Mouse (Mus musculus) hindbrain, postnatal 0 days (tissue): ENCODE results near the gene Disp1. TPM values are rescaled to one million over a fixed set of nuclear protein-coding genes. Genes with fewer than 3 reads are reported as not detected.

Source experiments
- ATAC-seq: fragments of 200-750 bp; cut with Nextera tagmentation; 2 replicates; pipeline ENCODE4 v1.8.0; 2017; ENCODE audit warnings: mild to moderate bottlenecking, moderate TSS enrichment, moderate library complexity
- DNase-seq: peaks from one replicate; pipeline ENCODE4 v3.0.0-alpha.2; 2015; ENCODE audit warnings: low spot score
- H3K27ac ChIP-seq: fragments of 300-500 bp; sonication (generic); 2 replicates; pipeline ENCODE4 v1.5.1; 2014; ENCODE audit warnings: mild to moderate bottlenecking
- H3K27me3 ChIP-seq: fragments of 300-500 bp; sonication (generic); 2 replicates; pipeline ENCODE4 v1.6.1; 2014; ENCODE audit warnings: low read length, mixed read lengths; ENCODE audit not compliant: insufficient read depth
- H3K36me3 ChIP-seq: fragments of 300-500 bp; sonication (generic); 2 replicates; pipeline ENCODE4 v1.6.1; 2014; ENCODE audit warnings: low read length, mixed read lengths; ENCODE audit not compliant: insufficient read depth
- H3K4me1 ChIP-seq: fragments of 300-500 bp; sonication (generic); 2 replicates; pipeline ENCODE4 v1.6.1; 2014; ENCODE audit warnings: antibody characterized with exemption, low read length, mixed read lengths; ENCODE audit not compliant: insufficient read depth
- H3K4me2 ChIP-seq: fragments of 300-500 bp; sonication (generic); 2 replicates; pipeline ENCODE4 v1.6.1; 2014; ENCODE audit warnings: low read depth, mild to moderate bottlenecking, low read length, moderate library complexity, mixed read lengths
- H3K4me3 ChIP-seq: fragments of 300-500 bp; sonication (generic); 2 replicates; pipeline ENCODE4 v1.5.1; 2014; ENCODE audit warnings: low read length
- H3K9ac ChIP-seq: fragments of 300-500 bp; sonication (generic); replicated peaks from 2 replicates; pipeline ENCODE4 v1.6.1; 2014; ENCODE audit warnings: mild to moderate bottlenecking, low read length, moderate library complexity, mixed read lengths
- H3K9me3 ChIP-seq: fragments of 300-500 bp; sonication (generic); 2 replicates; pipeline ENCODE4 v1.6.1; 2016; ENCODE audit warnings: low read length, mixed read lengths
- CTCF ChIP-seq: IDR thresholded peaks from 2 replicates; pipeline ENCODE4 v1.5.1; 2016; ENCODE audit warnings: antibody characterized with exemption, control low read depth, low read depth
- WGBS: fragments of 180-500 bp; shearing (Covaris S2); extraction: QIAGEN DNeasy Blood & Tissue Kit; methylation state at CpG from one replicate; pipeline ENCODE4 v1.1.7; 2014; 5-methylcytosine and 5-hydroxymethylcytosine counted together
- polyA plus RNA-seq: library from polyadenylated mRNA; unstranded; fragments of >200 nt; fragmentation: Nextera tagmentation; extraction: Ambion mirVana; gene quantifications from 2 replicates; pipeline ENCODE4 v1.2.1, GENCODE M21; 2015
- total RNA-seq: library from RNA; depleted of rRNA; stranded (reverse); fragments of >200 nt; gene quantifications from 2 replicates; pipeline ENCODE4 v1.2.3, GENCODE M21; 2014

Gene Disp1
- total and polyA plus RNA-seq, 2 experiments from 2014 or later, result 7.4 to 8.2 TPM

DNA sequence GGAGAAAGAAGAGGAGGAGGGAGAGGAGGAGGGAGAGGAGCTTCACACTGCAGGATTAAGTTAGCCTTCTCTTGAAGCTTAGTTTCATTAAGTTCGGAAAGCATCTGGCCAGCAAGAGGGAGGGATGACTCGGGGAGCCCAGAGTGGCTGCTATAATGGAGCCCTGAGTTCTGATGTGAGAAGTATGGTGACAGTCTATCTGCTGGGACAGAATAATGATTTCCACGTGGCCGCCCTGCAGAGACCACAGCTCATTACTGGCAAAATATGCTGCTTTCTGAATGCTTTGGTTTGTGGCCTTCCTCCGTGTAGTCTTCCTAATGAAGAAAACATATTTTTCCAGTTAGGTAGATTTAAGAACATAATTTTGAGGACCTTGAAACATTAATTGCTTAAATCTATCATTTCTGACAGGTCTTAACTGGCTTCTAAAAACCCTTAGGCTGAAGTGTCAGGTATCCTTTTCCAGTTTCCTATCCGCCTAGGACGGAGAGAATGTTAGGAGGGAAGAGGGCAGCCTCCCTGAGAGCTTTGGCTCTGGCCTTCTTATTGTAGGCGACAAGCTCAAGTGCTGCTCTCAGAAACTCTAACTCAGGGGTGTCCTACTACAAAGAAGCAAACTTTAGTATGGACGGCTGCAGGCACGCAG is 32.2 kb downstream of the Disp1 start:
- no peak for TF ChIP-seq CTCF
- no peaks in the 10 kb centered on the region for H3K9me3 ChIP-seq
- H3K27me3 ChIP-seq, result no peaks in the 10 kb centered on the region
- ATAC-seq (no peak), DNase-seq (no peak)
- H3K9ac ChIP-seq, result no peak overlapping the region
- no peak overlapping the region for H3K27ac ChIP-seq
- H3K36me3 ChIP-seq, result no peaks in the 10 kb centered on the region
- no peak overlapping the region for H3K4me3 ChIP-seq
- no peaks in the 10 kb centered on the region for H3K4me1 ChIP-seq
- 66% methylated on average over 10 of the region's 10 CpGs for WGBS
- H3K4me2 ChIP-seq, result no peak overlapping the region

DNA sequence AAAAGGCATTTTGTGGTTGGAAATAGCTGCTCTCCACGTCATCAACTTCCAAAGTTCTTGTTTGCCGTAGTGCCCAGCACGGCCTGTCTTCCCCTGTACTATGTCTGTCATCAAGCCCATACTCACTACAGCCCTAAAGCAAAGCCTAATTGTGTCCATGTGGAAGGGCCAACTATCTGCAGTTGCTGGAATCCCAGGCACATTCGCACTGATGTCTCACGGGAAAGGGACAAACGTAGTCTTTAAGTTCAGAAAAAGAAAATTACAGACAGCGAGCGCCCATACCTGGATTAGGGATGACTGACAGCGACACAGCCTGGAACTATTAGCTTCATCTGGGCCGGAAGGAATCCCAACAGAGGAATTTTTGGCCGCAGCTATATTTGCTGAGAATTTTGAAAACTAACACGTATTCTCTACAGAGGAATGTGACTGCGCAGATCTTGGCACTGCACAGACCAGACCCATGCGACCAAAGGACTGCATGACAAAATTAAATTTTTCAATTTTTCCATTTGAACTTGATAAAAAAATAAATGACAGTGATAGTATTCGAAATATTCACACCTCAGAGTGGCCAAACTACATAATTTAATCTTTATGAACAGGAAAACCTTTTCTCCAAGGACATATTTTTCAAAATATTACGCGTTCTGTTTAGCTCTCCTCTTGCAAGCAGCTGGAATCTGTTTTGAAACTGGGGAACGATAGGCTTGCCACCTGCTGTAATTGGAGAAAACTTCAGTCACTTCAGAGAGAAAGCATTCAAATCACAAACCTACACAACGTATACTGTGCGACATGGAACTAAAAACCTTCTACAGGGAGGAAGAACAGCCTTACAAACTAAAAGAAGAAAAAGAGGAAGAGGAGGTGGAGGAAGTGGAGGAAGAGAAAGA is 33.0 kb downstream of the Disp1 start:
- Histone ChIP-seq H3K4me1 (no peaks in the 10 kb centered on the region), H3K36me3 (no peaks in the 10 kb centered on the region), H3K9me3 (no peaks in the 10 kb centered on the region), H3K4me3 (no peak overlapping the region), H3K9ac (no peak overlapping the region), H3K27ac (no peak overlapping the region), H3K27me3 (no peaks in the 10 kb centered on the region), H3K4me2 (no peak overlapping the region)
- 83% methylated on average over 20 of the region's 20 CpGs for WGBS
- no peak for TF ChIP-seq CTCF
- no peak for DNase-seq
- ATAC-seq, result no peak

DNA sequence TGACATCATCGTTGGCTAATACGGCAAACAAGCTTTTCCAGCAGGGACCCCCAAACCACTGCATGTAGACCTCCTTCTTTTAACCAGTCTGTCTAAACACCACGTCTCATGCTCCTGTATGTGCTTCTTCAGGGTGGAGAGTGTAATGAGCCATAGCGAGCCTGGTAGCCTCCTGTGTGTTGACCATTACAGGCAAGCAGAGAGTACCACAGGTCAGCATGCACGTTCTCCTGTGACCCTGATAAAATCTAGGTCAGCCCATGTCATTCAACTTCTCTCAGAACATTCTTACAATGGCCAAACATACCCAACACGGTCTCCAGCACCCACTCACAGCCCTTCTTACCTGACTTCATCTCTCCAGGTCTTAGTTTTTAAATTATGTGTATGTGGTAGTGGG is 35.8 kb downstream of the Disp1 start:
- 85% methylated on average over 6 of the region's 6 CpGs for WGBS
- TF ChIP-seq CTCF, result no peak
- H3K4me2 ChIP-seq, result no peak overlapping the region

DNA sequence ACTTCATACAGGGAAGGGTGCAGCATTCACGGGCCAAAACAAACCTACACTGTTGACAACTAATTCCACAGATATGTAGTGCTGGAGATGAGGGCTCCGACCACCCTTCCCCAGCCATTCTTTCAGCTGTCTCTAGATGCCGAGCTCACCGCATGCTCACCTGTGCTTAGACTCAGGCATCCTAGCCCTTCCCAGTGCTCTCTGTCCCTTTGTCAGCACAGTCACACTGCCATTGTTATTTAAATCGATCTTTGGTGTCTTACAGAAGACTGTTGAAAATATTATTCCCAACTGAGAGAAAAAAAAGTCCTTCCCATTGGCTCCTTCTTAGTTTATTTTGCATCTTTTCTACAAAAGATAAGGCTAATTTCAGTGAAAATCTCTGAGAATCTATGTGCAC is 36.6 kb downstream of the Disp1 start:
- Histone ChIP-seq H3K4me1 (no peaks in the 10 kb centered on the region), H3K36me3 (no peaks in the 10 kb centered on the region), H3K27ac (no peak overlapping the region), H3K9me3 (no peaks in the 10 kb centered on the region), H3K4me3 (no peak overlapping the region), H3K4me2 (no peak overlapping the region), H3K9ac (no peak overlapping the region), H3K27me3 (no peaks in the 10 kb centered on the region)
- no peak for TF ChIP-seq CTCF
- 69% methylated on average over 5 of the region's 5 CpGs for WGBS
- DNase-seq (no peak), ATAC-seq (no peak)

More for the DNA sequence above, 35.8 kb downstream of the Disp1 start:
- no peak overlapping the region for H3K4me3 ChIP-seq
- ATAC-seq, result no peak
- DNase-seq, result no peak
- H3K4me1 ChIP-seq, result no peaks in the 10 kb centered on the region
- H3K9ac ChIP-seq, result no peak overlapping the region
- H3K9me3 ChIP-seq, result no peaks in the 10 kb centered on the region
- H3K36me3 ChIP-seq, result no peaks in the 10 kb centered on the region
- H3K27me3 ChIP-seq, result no peaks in the 10 kb centered on the region
- no peak overlapping the region for H3K27ac ChIP-seq

DNA sequence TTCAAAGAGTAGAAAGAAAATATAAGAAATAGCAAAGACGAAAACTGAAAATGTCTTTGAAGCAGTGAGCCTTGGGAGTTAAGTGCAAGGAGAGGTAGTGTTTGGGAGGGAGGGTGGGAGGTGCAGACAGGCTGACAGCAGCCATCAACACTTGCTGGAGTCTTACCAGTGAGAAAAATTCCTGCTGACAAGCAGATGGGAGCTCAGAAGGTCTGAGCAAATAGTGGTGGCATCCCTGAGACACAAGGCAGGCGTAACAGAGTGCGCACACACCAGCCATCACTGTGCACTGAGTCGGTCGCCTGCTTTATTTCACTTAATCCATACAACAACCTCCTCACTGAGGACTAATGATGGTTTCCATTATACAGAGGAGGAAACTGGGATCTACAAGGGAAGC is 37.8 kb downstream of the Disp1 start:
- DNase-seq (no peak), ATAC-seq (no peak)
- no peak overlapping the region for H3K9ac ChIP-seq
- H3K4me1 ChIP-seq, result no peaks in the 10 kb centered on the region
- no peaks in the 10 kb centered on the region for H3K36me3 ChIP-seq
- H3K4me3 ChIP-seq, result no peak overlapping the region
- WGBS, result 66% methylated on average over 5 of the region's 5 CpGs
- H3K9me3 ChIP-seq, result no peaks in the 10 kb centered on the region
- no peak overlapping the region for H3K27ac ChIP-seq
- no peak for TF ChIP-seq CTCF
- no peak overlapping the region for H3K4me2 ChIP-seq
- H3K27me3 ChIP-seq, result no peaks in the 10 kb centered on the region

DNA sequence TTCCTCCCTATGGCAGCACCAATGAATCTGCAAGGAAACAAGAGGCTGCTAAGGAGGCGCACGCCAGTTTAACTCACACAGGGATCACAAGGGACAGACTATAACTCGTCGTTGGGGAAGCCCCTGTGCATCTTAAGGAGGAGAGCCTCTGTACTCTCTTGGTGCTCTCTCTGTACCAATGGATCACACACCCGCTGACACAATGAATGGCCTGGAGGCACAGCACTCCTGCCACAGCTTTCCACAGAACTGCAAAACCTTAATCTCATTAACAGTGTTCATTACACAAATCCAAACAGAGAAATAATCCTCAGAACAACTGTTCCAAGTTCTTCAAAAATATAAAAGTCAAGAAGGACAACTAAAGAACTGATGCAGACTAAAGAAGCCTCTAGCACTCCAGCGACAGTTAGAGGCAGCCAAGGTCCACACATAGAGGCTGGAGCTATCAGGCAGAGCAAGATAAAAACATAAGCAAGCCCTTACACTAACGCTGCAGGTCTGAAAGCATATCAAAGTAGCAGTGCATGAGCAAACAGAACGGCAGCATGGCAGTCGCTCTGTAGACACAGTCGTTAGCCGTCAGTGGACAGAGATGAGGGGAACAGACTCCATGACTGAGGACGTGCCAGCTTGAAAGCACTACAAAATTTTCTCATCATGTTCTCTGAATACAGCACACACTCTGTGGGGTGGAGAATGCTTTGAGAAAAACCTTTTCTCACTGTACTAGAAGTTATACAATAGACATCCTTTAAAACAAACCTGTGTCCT is 38.5 kb downstream of the Disp1 start:
- Histone ChIP-seq H3K9ac (no peak overlapping the region), H3K4me1 (no peaks in the 10 kb centered on the region), H3K4me3 (no peak overlapping the region), H3K9me3 (no peaks in the 10 kb centered on the region), H3K27me3 (no peaks in the 10 kb centered on the region), H3K27ac (peak overlapping the region; percentile 32; the same call in 1 of the 2 replicates), H3K4me2 (no peak overlapping the region), H3K36me3 (no peaks in the 10 kb centered on the region)
- DNase-seq (no peak), ATAC-seq (no peak)
- WGBS, result 38% methylated on average over 12 of the region's 12 CpGs
- no peak for TF ChIP-seq CTCF
